Mouse (Mus musculus) heart, embryonic 11.5 days (tissue): ENCODE measurements around the gene Nars2. TPM values are rescaled to one million over a fixed set of nuclear protein-coding genes. Genes with fewer than 3 reads are reported as not detected.
A peak's percentile ranks its signal among the peaks of the same experiment; 100 is the strongest.

Source experiments
- ATAC-seq: fragments of 200-750 bp; cut with Nextera tagmentation; replicated peaks from 2 replicates; pipeline ENCODE4 v1.8.0; 2017; ENCODE audit warnings: moderate library complexity; ENCODE audit not compliant: insufficient number of reproducible peaks, low FRiP score, low TSS enrichment
- H3K27ac ChIP-seq: fragments of 300-500 bp; sonication (generic); 2 replicates; pipeline ENCODE4 v1.5.1; 2014; ENCODE audit warnings: mild to moderate bottlenecking, low read depth, low read length
- H3K27me3 ChIP-seq: fragments of 300-500 bp; sonication (generic); 2 replicates; pipeline ENCODE4 v1.6.1; 2014; ENCODE audit warnings: mild to moderate bottlenecking, low read length, mixed read lengths; ENCODE audit not compliant: control insufficient read depth, insufficient read depth
- H3K36me3 ChIP-seq: fragments of 300-500 bp; sonication (generic); 2 replicates; pipeline ENCODE4 v1.6.1; 2014; ENCODE audit warnings: mild to moderate bottlenecking, low read length, moderate library complexity, mixed read lengths; ENCODE audit not compliant: control insufficient read depth, insufficient read depth
- H3K4me1 ChIP-seq: fragments of 300-500 bp; sonication (generic); 2 replicates; pipeline ENCODE4 v1.6.1; 2014; ENCODE audit warnings: low read length; ENCODE audit not compliant: control insufficient read depth, insufficient read depth
- H3K4me2 ChIP-seq: fragments of 300-500 bp; sonication (generic); 2 replicates; pipeline ENCODE4 v1.6.1; 2014; ENCODE audit warnings: mild to moderate bottlenecking, moderate library complexity
- H3K4me3 ChIP-seq: fragments of 300-500 bp; sonication (generic); 2 replicates; pipeline ENCODE4 v1.5.1; 2014; ENCODE audit warnings: low read depth, low read length
- H3K9ac ChIP-seq: fragments of 300-500 bp; sonication (generic); 2 replicates; pipeline ENCODE4 v1.6.1; 2014; ENCODE audit warnings: mild to moderate bottlenecking, low read depth, low read length, moderate library complexity
- H3K9me3 ChIP-seq: fragments of 300-500 bp; sonication (generic); replicated peaks from 2 replicates; pipeline ENCODE4 v1.6.1; 2016; ENCODE audit warnings: low read length; ENCODE audit not compliant: control insufficient read depth
- WGBS: fragments of 180-500 bp; shearing (Covaris S2); extraction: QIAGEN DNeasy Blood & Tissue Kit; methylation state at CpG from one replicate; pipeline ENCODE4 v1.1.7; 2014; ENCODE audit not compliant: insufficient replicate concordance; 5-methylcytosine and 5-hydroxymethylcytosine counted together
- polyA plus RNA-seq: library from polyadenylated mRNA; unstranded; fragments of >200 nt; fragmentation: Nextera tagmentation; extraction: Ambion mirVana; gene quantifications from 2 replicates; pipeline ENCODE4 v1.2.1, GENCODE M21; 2014

The Nars2 gene
- polyA plus RNA-seq, 1 experiment from 2014 or later: 16.0 TPM

- no peaks in the 10 kb centered on the region for H3K36me3 ChIP-seq
- no peak for ATAC-seq
- H3K4me2 ChIP-seq: peak overlapping the region; percentile 73
- WGBS: 31% methylated on average over 5 of the region's 5 CpGs
- no peaks in the 10 kb centered on the region for H3K9me3 ChIP-seq
- no peaks in the 10 kb centered on the region for H3K27me3 ChIP-seq
- H3K27ac ChIP-seq: peak overlapping the region; percentile 89; the same call in 1 of the 2 replicates
- peaks cover 4% of the 10 kb centered on the region for H3K4me1 ChIP-seq
- H3K9ac ChIP-seq: peak overlapping the region; percentile 91
- peak overlapping the region; percentile 92 for H3K4me3 ChIP-seq
Measured at GRCm38 (mm10) chr7:96952094-96952493, 789 bp downstream of the Nars2 start.

GRCm38 (mm10) chr7:96959168-96959567 is 7.9 kb downstream of the Nars2 start:
- H3K4me1 ChIP-seq: no peaks in the 10 kb centered on the region
- H3K9ac ChIP-seq: no peak overlapping the region
- H3K36me3 ChIP-seq: 0 out of 2 replicates have a peak, but pooled peaks cover 2% of the 10 kb centered on the region
- no peak for ATAC-seq
- no peaks in the 10 kb centered on the region for H3K27me3 ChIP-seq
- no peak overlapping the region for H3K27ac ChIP-seq
- H3K4me3 ChIP-seq: no peak overlapping the region
- H3K9me3 ChIP-seq: no peaks in the 10 kb centered on the region
- 81% methylated on average over 5 of the region's 5 CpGs for WGBS
- H3K4me2 ChIP-seq: no peak overlapping the region

- 66% methylated on average over 3 of the region's 3 CpGs for WGBS
- H3K9ac ChIP-seq: no peak overlapping the region
- no peaks in the 10 kb centered on the region for H3K36me3 ChIP-seq
- no peaks in the 10 kb centered on the region for H3K4me1 ChIP-seq
- ATAC-seq: no peak
- no peak overlapping the region for H3K4me3 ChIP-seq
- no peak overlapping the region for H3K4me2 ChIP-seq
- H3K27ac ChIP-seq: no peak overlapping the region
- H3K27me3 ChIP-seq: no peaks in the 10 kb centered on the region
- no peaks in the 10 kb centered on the region for H3K9me3 ChIP-seq
Measured at GRCm38 (mm10) chr7:96967188-96967587, 15.9 kb downstream of the Nars2 start.

GRCm38 (mm10) chr7:96970359-96970758 is 19.1 kb downstream of the Nars2 start:
- Histone ChIP-seq H3K4me1 (no peaks in the 10 kb centered on the region; the same call in 1 of the 2 replicates), H3K4me3 (no peak overlapping the region), H3K4me2 (no peak overlapping the region), H3K9ac (no peak overlapping the region), H3K36me3 (no peaks in the 10 kb centered on the region), H3K27ac (no peak overlapping the region), H3K9me3 (no peaks in the 10 kb centered on the region), H3K27me3 (no peaks in the 10 kb centered on the region)
- ATAC-seq: no peak
- WGBS: 27% methylated on average over 1 of the region's 1 CpGs

- 68% methylated on average over 21 of the region's 21 CpGs for WGBS
- Histone ChIP-seq H3K9ac (peak overlapping the region; percentile 23; the same call in 1 of the 2 replicates), H3K27ac (no peak overlapping the region), H3K9me3 (no peaks in the 10 kb centered on the region), H3K36me3 (no peaks in the 10 kb centered on the region), H3K4me3 (no peak overlapping the region), H3K4me1 (no peaks in the 10 kb centered on the region; the same call in 1 of the 2 replicates), H3K4me2 (peak overlapping the region; percentile 44), H3K27me3 (no peaks in the 10 kb centered on the region)
- no peak for ATAC-seq
Measured at GRCm38 (mm10) chr7:96971027-96971996, 20.0 kb downstream of the Nars2 start.

GRCm38 (mm10) chr7:96972138-96972904 is 21.0 kb downstream of the Nars2 start:
- Histone ChIP-seq H3K36me3 (no peaks in the 10 kb centered on the region), H3K9me3 (no peaks in the 10 kb centered on the region), H3K27ac (no peak overlapping the region), H3K9ac (no peak overlapping the region), H3K4me1 (no peaks in the 10 kb centered on the region; the same call in 1 of the 2 replicates), H3K4me3 (no peak overlapping the region), H3K4me2 (no peak overlapping the region), H3K27me3 (no peaks in the 10 kb centered on the region)
- WGBS: 55% methylated on average over 8 of the region's 8 CpGs
- ATAC-seq: no peak

- H3K4me1 ChIP-seq: no peaks in the 10 kb centered on the region; the same call in 1 of the 2 replicates
- no peak for ATAC-seq
- H3K9me3 ChIP-seq: no peaks in the 10 kb centered on the region
- H3K27me3 ChIP-seq: no peaks in the 10 kb centered on the region
- no peaks in the 10 kb centered on the region for H3K36me3 ChIP-seq
- H3K4me2 ChIP-seq: no peak overlapping the region
- no peak overlapping the region for H3K9ac ChIP-seq
- WGBS: 72% methylated on average over 5 of the region's 5 CpGs
- no peak overlapping the region for H3K4me3 ChIP-seq
- no peak overlapping the region for H3K27ac ChIP-seq
Measured at GRCm38 (mm10) chr7:96975914-96976313, 24.6 kb downstream of the Nars2 start.

GRCm38 (mm10) chr7:96977209-96977608 is 25.9 kb downstream of the Nars2 start:
- no peak overlapping the region for H3K4me2 ChIP-seq
- WGBS: 73% methylated on average over 1 of the region's 1 CpGs
- no peak for ATAC-seq
- no peaks in the 10 kb centered on the region for H3K9me3 ChIP-seq
- H3K36me3 ChIP-seq: no peaks in the 10 kb centered on the region
- no peak overlapping the region for H3K4me3 ChIP-seq
- H3K4me1 ChIP-seq: no peaks in the 10 kb centered on the region; the same call in 1 of the 2 replicates
- no peaks in the 10 kb centered on the region for H3K27me3 ChIP-seq
- H3K27ac ChIP-seq: no peak overlapping the region
- H3K9ac ChIP-seq: no peak overlapping the region
